Mouse (Mus musculus): ENCODE measurements around the gene Gm12258.

DNA sequence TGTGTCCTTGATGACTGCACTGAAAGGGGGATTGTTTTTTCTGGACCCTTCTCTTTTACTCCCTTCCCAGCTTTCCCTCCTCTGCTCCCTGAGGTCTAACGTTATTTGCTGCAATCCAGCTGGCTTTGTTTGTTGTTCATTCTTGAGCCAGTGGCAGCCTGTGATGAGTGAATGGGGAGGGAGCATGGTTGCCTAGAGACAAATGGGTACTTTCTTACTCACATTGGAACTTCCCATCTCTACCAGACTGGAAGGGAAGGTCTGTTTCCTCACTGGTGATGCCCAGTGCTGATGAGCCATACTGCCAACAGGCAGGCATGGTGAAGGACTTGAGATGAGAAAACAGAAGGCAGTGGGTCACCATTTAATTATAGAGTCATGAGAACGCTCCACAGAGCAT lies 2.8 kb downstream of the Gm12258 start:
- TF ChIP-seq GATA1 (IDR thresholded peaks at IDR 0.05; ENCODE audit: low read length) (no peak), TAL1 (IDR thresholded peaks at IDR 0.05; ENCODE audit: low read length) (no peak)

Data from erythroblast, embryonic 14.5 days (primary cell).